Mouse (Mus musculus): ENCODE results near the gene AU015836. TPM values are rescaled to one million over a fixed set of nuclear protein-coding genes. Genes with fewer than 3 reads are reported as not detected.
"Not testable (repeated sequence)": the region's sequence is repeated elsewhere in the genome, so short reads cannot be mapped to it uniquely, and the experiment has no call there.

Gene AU015836
- polyA plus RNA-seq, 1 experiment from 2014 or later, result 0.06 TPM

DNA sequence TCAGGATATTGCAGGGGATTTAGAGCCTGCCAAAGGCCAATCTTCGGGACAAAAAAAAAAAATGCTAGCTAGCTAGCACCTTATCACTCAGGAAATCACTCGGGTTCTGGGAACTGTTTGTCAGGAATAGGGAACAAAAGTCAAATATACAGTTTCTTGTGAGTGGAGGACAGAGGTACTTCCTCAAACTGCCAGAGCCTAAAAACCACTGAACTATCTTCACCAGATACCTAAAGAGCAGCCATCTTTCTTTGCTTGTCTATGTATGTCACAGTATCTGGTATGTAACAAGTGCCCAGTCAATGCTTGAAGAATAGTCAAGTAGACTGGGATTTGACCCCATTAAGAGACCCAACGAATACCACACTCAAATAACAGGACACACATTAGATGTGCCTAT is 10.0 kb upstream of the AU015836 start:
- Histone ChIP-seq H3K36me3 (ENCODE audit: control insufficient read depth, insufficient read depth, low read length) (no peaks in the 10 kb centered on the region), H3K27me3 (ENCODE audit: control insufficient read depth, insufficient read depth, low read length) (no peaks in the 10 kb centered on the region), H3K4me3 (ENCODE audit: low read depth, low read length) (no peak overlapping the region), H3K9me3 (ENCODE audit: control insufficient read depth, low read length) (no peaks in the 10 kb centered on the region), H3K4me2 (replicated peaks; ENCODE audit: low read depth) (no peak overlapping the region), H3K4me1 (replicated peaks; ENCODE audit: control insufficient read depth, insufficient read depth) (no peaks in the 10 kb centered on the region), H3K27ac (replicated peaks) (no peak overlapping the region), H3K9ac (ENCODE audit: low read length) (no peak overlapping the region)
- DNase-seq (ENCODE audit: low spot score), result no peak
- 50% methylated on average over 3 of the region's 3 CpGs for WGBS
- ATAC-seq (ENCODE audit: low FRiP score, low TSS enrichment), result no peak
- TF ChIP-seq EP300 (optimal IDR thresholded peaks at IDR 0.05) (no peak), CTCF (IDR thresholded peaks at IDR 0.05; ENCODE audit: low read depth) (no peak)

DNA sequence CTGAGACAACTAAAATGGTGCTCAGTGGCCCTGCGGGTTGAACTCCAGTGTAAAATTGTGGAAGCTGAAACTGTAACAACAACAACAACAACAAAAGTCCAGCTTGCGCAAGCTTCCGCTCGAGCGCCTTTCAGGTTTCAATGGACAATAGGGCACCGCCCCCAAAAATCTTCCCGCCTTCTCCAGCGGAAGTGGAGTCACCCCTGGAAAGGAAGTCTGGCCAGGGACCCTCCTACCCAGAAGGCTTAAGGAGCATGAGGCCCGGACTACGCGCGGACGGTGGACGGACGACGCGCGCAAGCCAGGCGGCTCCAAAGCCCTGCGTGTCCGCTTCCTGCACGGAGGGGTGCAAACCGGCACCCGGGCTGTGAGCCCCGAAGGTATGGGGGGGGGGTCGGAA is 11.9 kb downstream of the AU015836 start:
- no peaks in the 10 kb centered on the region for H3K27me3 ChIP-seq (ENCODE audit: control insufficient read depth, insufficient read depth, low read length)
- WGBS, result 91% methylated on average over 26 of the region's 26 CpGs
- no peaks in the 10 kb centered on the region for H3K36me3 ChIP-seq (ENCODE audit: control insufficient read depth, insufficient read depth, low read length)
- H3K9ac ChIP-seq (ENCODE audit: low read length), result no peak overlapping the region
- no peaks in the 10 kb centered on the region for H3K4me1 ChIP-seq (replicated peaks; ENCODE audit: control insufficient read depth, insufficient read depth)
- no peak overlapping the region for H3K27ac ChIP-seq (replicated peaks)
- no peaks in the 10 kb centered on the region for H3K9me3 ChIP-seq (ENCODE audit: control insufficient read depth, low read length)
- no peak for DNase-seq (ENCODE audit: low spot score)
- no peak for TF ChIP-seq CTCF (IDR thresholded peaks at IDR 0.05; ENCODE audit: low read depth)
- no peak for TF ChIP-seq EP300 (optimal IDR thresholded peaks at IDR 0.05)
- ATAC-seq (ENCODE audit: low FRiP score, low TSS enrichment), result no peak
- no peak overlapping the region for H3K4me2 ChIP-seq (replicated peaks; ENCODE audit: low read depth)
- no peak overlapping the region for H3K4me3 ChIP-seq (ENCODE audit: low read depth, low read length)

DNA sequence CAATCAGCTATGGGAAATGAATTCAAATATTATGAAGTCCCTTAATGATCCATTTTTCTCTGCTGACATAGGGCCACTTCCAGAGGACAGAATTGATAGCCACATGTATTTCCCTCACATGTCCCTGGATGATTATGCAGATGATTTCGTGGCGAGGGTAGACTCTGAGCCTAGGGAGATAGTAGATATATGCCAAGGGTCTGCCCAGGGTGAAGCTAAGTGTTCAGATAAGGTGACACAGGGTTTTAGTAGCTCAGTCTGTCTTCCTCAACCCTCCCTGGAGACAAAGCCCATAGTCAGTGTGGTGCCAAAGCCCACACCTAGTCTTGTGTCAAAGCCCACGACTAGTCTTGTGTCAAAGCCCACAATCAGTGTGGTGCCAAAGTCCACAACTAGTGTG is 13.7 kb downstream of the AU015836 start:
- Histone ChIP-seq H3K27ac (replicated peaks) (no peak overlapping the region), H3K4me2 (replicated peaks; ENCODE audit: low read depth) (no peak overlapping the region), H3K27me3 (ENCODE audit: control insufficient read depth, insufficient read depth, low read length) (no peaks in the 10 kb centered on the region), H3K9me3 (ENCODE audit: control insufficient read depth, low read length) (no peaks in the 10 kb centered on the region), H3K9ac (ENCODE audit: low read length) (no peak overlapping the region), H3K4me1 (replicated peaks; ENCODE audit: control insufficient read depth, insufficient read depth) (no peaks in the 10 kb centered on the region), H3K36me3 (ENCODE audit: control insufficient read depth, insufficient read depth, low read length) (no peaks in the 10 kb centered on the region), H3K4me3 (ENCODE audit: low read depth, low read length) (no peak overlapping the region)
- WGBS, result 74% methylated on average over 3 of the region's 3 CpGs
- TF ChIP-seq EP300 (optimal IDR thresholded peaks at IDR 0.05), result no peak
- TF ChIP-seq CTCF (IDR thresholded peaks at IDR 0.05; ENCODE audit: low read depth), result no peak
- ATAC-seq (ENCODE audit: low FRiP score, low TSS enrichment), result no peak
- no peak for DNase-seq (ENCODE audit: low spot score)

DNA sequence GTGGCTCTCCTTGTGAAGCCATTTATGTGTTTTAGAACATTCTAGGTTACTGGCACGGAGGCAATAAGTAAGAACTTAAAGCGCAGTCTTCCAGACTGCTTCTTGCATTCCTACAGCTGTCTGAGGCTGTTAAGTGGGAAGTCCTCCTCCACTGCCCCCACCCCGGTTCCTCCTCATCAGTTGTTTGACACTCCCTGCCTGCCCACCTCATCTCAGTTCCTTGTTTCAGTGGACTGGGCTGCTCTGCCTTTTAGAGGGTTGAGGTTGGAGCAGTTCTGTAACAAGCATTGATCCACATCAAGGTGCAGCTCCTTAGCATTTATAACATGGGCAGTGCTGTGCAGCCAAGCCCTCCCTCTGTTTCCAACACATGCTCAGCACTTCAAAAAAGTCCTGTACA is 16.6 kb downstream of the AU015836 start:
- H3K4me2 ChIP-seq (replicated peaks; ENCODE audit: low read depth); H3K27ac ChIP-seq (replicated peaks); H3K9me3 ChIP-seq (ENCODE audit: control insufficient read depth, low read length); H3K9ac ChIP-seq (ENCODE audit: low read length); H3K4me1 ChIP-seq (replicated peaks; ENCODE audit: control insufficient read depth, insufficient read depth); ATAC-seq (ENCODE audit: low FRiP score, low TSS enrichment); DNase-seq (ENCODE audit: low spot score); H3K27me3 ChIP-seq (ENCODE audit: control insufficient read depth, insufficient read depth, low read length); H3K4me3 ChIP-seq (ENCODE audit: low read depth, low read length); H3K36me3 ChIP-seq (ENCODE audit: control insufficient read depth, insufficient read depth, low read length): not testable (repeated sequence)
- 49% methylated on average over 3 of the region's 3 CpGs for WGBS

DNA sequence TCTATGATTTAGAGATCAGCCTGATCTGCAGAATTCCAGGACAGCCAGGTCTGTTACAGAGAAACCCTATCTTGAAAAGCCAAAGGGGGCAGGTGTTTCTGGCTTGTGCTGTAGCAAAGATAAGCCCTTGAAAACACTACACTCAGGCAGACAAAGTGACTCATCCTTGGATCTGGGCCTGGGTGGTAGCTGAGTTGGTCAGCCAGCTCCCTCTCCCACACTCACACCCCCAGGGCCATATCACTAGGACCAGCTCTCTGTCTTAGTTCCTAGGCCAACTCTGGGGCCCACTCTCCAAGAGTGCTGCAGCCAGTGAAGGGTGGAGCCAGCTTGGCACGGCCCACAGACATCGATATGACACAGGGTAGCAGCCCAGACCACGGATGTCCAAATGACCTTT is 38.5 kb downstream of the AU015836 start:
- no peak for ATAC-seq (ENCODE audit: low FRiP score, low TSS enrichment)
- Histone ChIP-seq H3K4me1 (replicated peaks; ENCODE audit: control insufficient read depth, insufficient read depth) (no peaks in the 10 kb centered on the region), H3K9ac (ENCODE audit: low read length) (no peak overlapping the region), H3K27ac (replicated peaks) (no peak overlapping the region), H3K9me3 (ENCODE audit: control insufficient read depth, low read length) (no peaks in the 10 kb centered on the region), H3K27me3 (ENCODE audit: control insufficient read depth, insufficient read depth, low read length) (no peaks in the 10 kb centered on the region), H3K4me2 (replicated peaks; ENCODE audit: low read depth) (no peak overlapping the region), H3K36me3 (ENCODE audit: control insufficient read depth, insufficient read depth, low read length) (no peaks in the 10 kb centered on the region), H3K4me3 (ENCODE audit: low read depth, low read length) (no peak overlapping the region)
- no peak for DNase-seq (ENCODE audit: low spot score)
- 79% methylated on average over 3 of the region's 3 CpGs for WGBS
- TF ChIP-seq EP300 (optimal IDR thresholded peaks at IDR 0.05) (no peak), CTCF (IDR thresholded peaks at IDR 0.05; ENCODE audit: low read depth) (no peak)

DNA sequence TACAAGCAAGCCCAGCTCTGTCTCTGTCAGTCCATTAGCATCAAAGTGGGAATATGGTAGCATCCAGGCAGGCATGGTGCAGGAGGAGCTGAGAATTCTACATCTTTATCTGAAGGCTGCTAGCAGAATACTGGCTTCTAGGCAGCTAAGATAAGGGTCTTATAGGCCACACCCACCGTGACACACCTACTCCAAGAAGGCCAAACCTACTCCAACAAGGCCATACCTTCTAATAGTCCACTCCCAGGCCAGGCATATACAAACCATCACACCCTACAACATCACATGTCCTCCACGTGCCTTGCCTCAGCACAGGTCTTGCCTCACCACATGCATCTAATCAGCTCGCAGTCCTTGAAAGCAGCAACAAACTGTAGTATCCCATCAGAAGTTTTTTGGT is 41.0 kb downstream of the AU015836 start:
- WGBS, result 76% methylated on average over 3 of the region's 3 CpGs
- no peaks in the 10 kb centered on the region for H3K36me3 ChIP-seq (ENCODE audit: control insufficient read depth, insufficient read depth, low read length)
- H3K27me3 ChIP-seq (ENCODE audit: control insufficient read depth, insufficient read depth, low read length), result no peaks in the 10 kb centered on the region
- H3K9me3 ChIP-seq (ENCODE audit: control insufficient read depth, low read length), result no peaks in the 10 kb centered on the region
- no peak overlapping the region for H3K27ac ChIP-seq (replicated peaks)
- no peak overlapping the region for H3K9ac ChIP-seq (ENCODE audit: low read length)
- DNase-seq (ENCODE audit: low spot score) (no peak), ATAC-seq (ENCODE audit: low FRiP score, low TSS enrichment) (no peak)
- no peaks in the 10 kb centered on the region for H3K4me1 ChIP-seq (replicated peaks; ENCODE audit: control insufficient read depth, insufficient read depth)
- no peak overlapping the region for H3K4me3 ChIP-seq (ENCODE audit: low read depth, low read length)
- no peak for TF ChIP-seq EP300 (optimal IDR thresholded peaks at IDR 0.05)
- no peak for TF ChIP-seq CTCF (IDR thresholded peaks at IDR 0.05; ENCODE audit: low read depth)
- no peak overlapping the region for H3K4me2 ChIP-seq (replicated peaks; ENCODE audit: low read depth)
